Mouse (Mus musculus): ENCODE data around the gene Trappc13. TPM values are rescaled to one million over a fixed set of nuclear protein-coding genes. Genes with fewer than 3 reads are reported as not detected.
A peak's percentile ranks its signal among the peaks of the same experiment; 100 is the strongest.

Trappc13 gene
- total RNA-seq, 4 experiments from 2014 or later, result 48.5 to 55.8 (median 52.1) TPM

DNA sequence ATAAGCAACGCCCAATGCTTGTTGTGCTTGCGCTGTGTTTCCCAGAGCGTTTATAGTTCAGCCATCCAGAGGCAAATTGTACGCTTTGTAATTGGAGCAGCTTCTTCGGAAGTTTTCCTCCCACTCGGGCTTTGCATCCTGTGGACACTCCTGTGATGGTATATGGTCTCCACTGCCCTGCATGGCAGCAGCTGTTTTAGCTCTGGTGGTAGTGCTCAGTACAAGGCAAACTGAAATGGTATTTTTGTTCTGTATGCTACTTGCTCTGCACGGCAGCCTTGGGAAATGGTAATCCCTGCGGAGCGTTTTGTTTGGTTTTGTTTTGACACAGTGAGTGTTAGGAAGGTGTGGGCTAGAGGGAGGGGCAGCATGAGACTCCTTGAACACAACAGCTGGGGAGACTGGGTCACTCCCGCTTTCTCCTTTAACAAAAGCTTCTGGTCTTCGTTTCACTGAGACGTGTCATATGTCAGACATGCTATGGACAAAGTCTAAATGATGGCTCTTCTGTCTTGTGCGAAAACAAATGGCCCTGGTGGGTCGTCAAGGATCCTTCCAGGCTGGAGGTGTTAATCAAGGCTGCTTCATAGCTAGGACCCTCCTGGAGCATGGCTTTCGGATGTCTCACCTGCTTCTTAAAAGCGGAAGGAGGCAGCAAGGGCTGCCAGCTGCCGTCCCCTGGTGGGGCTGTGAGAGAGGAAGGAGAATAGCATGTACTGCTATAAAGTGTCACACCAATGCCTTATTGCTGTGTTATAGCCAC lies 56.0 kb downstream of the Trappc13 start:
- DNase-seq (ENCODE audit: low spot score in 2 of 2), result no peak

GRCm38 (mm10) chr13:104114827-104115226 lies 63.4 kb downstream of the Trappc13 start:
- peak in 1 of 2 experiments; percentile 77 for DNase-seq (ENCODE audit: low spot score in 2 of 2)

DNA sequence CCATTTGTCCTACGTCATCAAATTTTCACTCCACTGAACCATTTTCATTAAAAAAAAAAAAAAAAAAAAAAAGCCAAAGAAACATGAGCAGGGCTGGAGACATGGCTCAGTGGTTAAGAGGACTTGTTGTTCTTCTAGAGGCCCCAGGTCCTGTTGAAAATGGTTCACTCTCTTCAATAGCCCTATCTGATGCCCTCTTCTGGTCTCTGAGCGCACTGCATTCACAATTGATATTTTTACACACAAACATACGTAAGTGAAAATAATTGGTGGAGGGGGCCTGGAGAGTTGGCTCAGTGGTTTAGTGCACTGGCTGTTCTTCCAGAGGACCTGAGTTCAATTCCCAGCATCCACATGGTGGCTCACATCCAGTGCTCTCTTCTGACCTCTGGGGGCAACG lies 64.5 kb downstream of the Trappc13 start:
- DNase-seq (ENCODE audit: low spot score in 2 of 2), result no peak

DNA sequence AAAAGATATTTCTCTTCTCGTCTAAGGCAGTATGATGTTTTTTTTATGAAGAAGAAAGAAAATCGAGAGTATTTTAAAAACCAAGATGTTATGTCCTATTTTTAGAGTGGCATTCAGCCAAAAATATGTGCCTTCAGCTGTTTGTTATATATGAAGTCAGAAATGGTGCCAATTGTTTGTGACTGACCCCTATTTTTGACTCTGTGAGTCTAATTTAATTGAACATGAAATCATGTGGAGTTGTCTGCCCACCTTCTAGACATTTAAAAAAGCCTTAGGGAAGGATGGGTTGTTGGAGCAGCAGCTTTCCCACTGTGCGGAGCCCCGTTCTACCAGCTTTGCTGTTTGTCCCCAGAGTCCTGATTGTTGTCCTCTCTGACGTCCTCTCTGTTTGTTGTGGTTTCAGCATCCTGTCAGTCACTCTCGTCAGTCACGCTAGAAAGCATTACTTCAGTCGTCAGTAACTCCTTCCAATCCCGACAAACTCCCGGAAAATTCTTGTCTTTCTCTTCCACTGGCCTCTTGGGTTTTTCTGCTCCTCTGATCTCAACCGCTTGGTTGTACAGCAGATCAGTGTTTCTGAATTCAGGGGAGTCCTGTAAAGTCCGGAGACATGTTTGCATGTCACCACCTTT lies 65.9 kb downstream of the Trappc13 start:
- DNase-seq (ENCODE audit: low spot score in 2 of 2), result no peak

DNA sequence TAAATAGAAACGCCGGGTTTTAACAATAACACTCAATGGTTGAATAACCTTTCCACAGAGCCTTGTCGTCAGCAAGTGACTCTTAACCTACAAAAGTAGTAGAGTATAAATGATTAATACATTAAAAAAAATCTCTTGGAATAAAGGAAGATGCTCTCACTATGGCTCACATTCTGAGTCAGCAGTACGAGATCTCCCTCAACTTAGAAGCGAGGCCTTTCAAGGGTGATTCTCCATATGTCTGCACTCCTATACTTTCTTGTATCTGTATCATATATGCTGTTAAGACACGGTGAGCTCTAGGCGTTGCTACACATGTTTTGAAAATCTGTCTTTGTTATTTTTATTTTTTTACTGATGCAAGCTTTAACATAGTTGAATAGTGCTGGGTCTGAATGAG lies 67.7 kb downstream of the Trappc13 start:
- DNase-seq (ENCODE audit: low spot score in 2 of 2), result no peak

- DNase-seq (ENCODE audit: low spot score in 2 of 2), result peak; percentile 43 to 70
Measured at GRCm38 (mm10) chr13:104109816-104110521, 68.3 kb downstream of the Trappc13 start.

GRCm38 (mm10) chr13:104109288-104109815 lies 68.9 kb downstream of the Trappc13 start, which contains the start of the genes Nln and Sgtb:
Nln (minus strand) TSS chr13:104109614.
Sgtb (plus strand) TSS chr13:104109741.
- peak; percentile 69 to 85 for DNase-seq (ENCODE audit: low spot score in 2 of 2)

DNA sequence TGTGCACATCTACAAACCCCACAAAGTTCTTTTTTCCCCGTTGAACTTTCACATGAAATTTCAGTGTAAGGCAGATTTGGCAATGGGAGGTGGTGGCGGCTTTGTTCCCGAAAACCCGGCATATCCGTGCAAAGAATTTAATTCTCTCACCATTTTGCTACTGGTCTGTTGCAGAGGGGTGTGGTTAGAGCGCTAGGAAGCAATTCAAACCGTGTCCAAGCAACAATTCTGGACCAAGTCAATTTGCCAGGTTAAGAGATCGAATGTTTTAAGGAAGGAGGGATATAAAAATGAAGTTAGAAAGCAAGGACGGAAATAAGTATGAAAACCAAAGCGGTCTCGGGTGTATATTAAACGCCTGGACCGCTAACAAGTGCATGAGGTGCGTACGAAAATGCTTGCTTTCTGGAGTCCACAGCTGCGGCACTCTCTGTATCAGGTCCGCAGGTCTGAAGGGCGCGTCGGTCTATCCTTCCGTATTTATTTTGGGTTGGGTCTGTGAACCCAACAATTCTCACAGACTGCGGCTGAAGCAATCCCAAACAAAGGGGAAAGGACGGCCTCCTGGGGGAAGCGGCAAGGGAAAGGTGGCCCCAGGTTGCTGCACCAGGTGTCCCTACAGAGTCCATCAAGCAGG lies 69.5 kb downstream of the Trappc13 start:
- no peak for DNase-seq (ENCODE audit: low spot score in 2 of 2)

DNA sequence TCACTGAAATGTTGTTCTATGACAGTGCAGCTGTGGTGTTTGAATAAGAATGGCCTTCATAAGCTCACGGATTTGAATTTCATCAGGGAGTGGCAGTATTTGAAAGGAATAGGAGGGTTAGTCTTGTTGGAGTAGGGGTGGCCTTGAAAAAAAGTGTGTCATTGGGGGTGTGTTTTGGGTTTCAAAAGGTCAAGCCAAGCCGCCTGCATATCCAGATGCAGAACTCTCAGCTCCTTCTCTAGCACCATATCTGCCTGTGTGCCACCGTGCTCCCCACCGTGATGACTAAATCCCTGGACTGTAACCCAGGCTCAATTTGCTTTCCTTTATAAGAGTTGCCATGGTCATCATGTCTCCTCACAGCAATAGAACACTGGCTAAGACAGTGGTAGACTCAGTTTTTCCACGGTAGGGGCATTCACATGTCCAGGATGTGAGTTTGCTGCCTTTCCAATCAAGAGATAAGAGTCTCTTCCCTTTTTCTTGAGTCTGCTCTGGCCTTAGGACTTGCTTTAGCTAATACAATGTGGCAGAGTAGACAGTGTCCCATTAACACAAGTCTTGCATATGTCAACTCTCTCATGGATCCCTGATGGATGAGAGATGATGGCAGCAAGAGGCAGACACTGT lies 76.5 kb downstream of the Trappc13 start:
- no peak for DNase-seq (ENCODE audit: low spot score in 2 of 2)

DNA sequence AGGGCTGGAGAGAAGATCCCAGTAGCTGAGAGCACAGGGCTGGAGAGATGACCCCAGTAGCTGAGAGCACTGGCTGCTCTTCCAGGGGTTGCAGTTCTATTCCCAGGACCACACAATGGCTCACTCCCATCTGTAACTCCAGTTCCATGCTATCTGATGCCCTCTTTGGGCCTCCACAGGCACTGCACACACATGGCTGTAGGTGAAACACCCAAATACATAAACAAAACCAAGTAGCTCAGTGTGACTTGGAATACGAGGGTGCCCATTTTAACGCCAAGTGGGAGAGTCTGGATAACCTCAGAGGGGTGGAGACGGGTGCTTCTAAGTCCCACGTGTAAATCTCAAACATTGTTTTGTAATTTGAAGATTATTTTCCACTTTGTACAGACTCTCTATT lies 77.9 kb downstream of the Trappc13 start:
- no peak for DNase-seq (ENCODE audit: low spot score in 2 of 2)

- DNase-seq (ENCODE audit: low spot score in 2 of 2), result no peak
Measured at GRCm38 (mm10) chr13:104097190-104097589, 81.1 kb downstream of the Trappc13 start.

- DNase-seq (ENCODE audit: low spot score in 2 of 2), result no peak
Measured at GRCm38 (mm10) chr13:104095955-104096354, 82.3 kb downstream of the Trappc13 start.

- DNase-seq (ENCODE audit: low spot score in 2 of 2), result no peak
Measured at GRCm38 (mm10) chr13:104094531-104095385, 83.5 kb downstream of the Trappc13 start.

Other genes starting within 250 kb of the Trappc13 start
- gene Nln, start 68.9 kb downstream of the Trappc13 start, total RNA-seq (2022), result 10 to 100 TPM; 27.7 to 31.6 (median 29.7) TPM
- gene Sgtb, start 68.7 kb downstream of the Trappc13 start, total RNA-seq (2022), result 100 to 1,000 TPM; 132 to 160 (median 140) TPM
- 10 to 100 TPM; 55.3 to 65.0 (median 60.9) TPM for gene Trim23, start 328 bp upstream of the Trappc13 start, total RNA-seq (2022)
- gene Cenpk, start 50.1 kb upstream of the Trappc13 start, total RNA-seq (2022), result 1 to 10 TPM in 2 of 4 experiments, under 1 TPM in 2; 0.81 to 2.5 (median 1.2) TPM
- 10 to 100 TPM; 10.8 to 11.6 (median 11.4) TPM for gene Ppwd1, start 50.4 kb upstream of the Trappc13 start, total RNA-seq (2022)
- gene Adamts6, start 109.4 kb upstream of the Trappc13 start, total RNA-seq (2022), result 1 to 10 TPM; 4.7 to 6.2 (median 5.8) TPM